In the genomic region with DNA sequence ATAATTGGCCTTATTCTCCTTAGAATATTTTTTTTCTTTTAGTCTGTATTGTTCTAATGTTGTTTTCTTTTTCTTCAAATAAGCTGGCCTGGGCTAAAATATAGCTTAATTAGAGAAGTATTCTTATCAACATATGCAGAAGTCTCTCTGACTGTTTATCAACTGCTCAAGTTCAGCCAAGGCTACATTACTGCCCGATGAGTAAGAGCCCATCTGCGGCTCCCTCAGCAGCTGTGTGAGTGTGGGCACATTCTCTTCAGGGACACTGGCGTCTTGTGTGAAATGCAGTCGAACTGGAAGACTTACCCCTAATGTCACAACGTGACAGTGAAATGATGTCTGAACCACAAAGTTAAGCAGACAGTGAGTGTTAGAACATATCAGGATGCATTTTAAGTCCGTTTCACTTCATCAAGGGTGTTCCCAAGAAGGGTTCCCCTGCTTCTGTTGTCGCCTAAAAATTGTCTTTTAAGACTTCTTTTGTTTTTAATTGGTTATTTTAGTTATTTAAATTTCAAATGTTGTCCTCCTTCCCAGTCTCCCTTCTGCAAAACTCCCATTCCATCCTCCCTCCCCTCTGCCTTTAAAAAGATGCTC, we compare ENCODE assay signal across 8 mouse cellular contexts.
A peak's percentile ranks its signal among the peaks of the same experiment; 100 is the strongest.
DNase-seq lines count a peak whose midpoint lies in the region; TF ChIP-seq lines count a peak whose summit lies in the region.

No protein-coding gene starts in this region.

- intact Hi-C loops in left cerebral cortex, postnatal 4 days (cut with DNase I), result no loop called here
- intact Hi-C loops in left cerebral cortex, adult 2 months (cut with DNase I), result no loop called here

- no peak overlapping the region for H3K27ac ChIP-seq in left cerebral cortex, adult 2 months

- peak; percentile 5 for DNase-seq in left cerebral cortex, adult 11 months (ENCODE audit: low spot score)
- DNase-seq in left cerebral cortex, postnatal 4 days, result no peak
- DNase-seq in brain, adult 2 months (ENCODE audit: low read depth, low spot score), result peak; percentile 78
- DNase-seq in left cerebral cortex, adult 2 months (ENCODE audit: extremely low spot score in 1 of 2, low spot score in 2 of 2), result peak; percentile 14 to 19
- peak; percentile 18 for DNase-seq in right cerebral cortex, postnatal 25 days
- no peak for DNase-seq in cerebellum, adult 18-20 months
- DNase-seq in thymus, adult 18-20 months, result no peak
- DNase-seq in B cell, adult 2 months, result no peak

- H3K4me3 ChIP-seq in left cerebral cortex, adult 2 months, result no peak overlapping the region

- TF ChIP-seq CTCF in left cerebral cortex, adult 2 months (IDR thresholded peaks at IDR 0.05), result no peak

Comparison
In these comparisons a context has a peak if more than half of its experiments do, and no peak if none do; other contexts are left out.
1. DNase-seq: peak in left cerebral cortex, adult 11 months (single experiment), brain, adult 2 months (single experiment), left cerebral cortex, adult 2 months (2 of 2) and right cerebral cortex, postnatal 25 days (single experiment); none in left cerebral cortex, postnatal 4 days (single experiment), cerebellum, adult 18-20 months (0 of 2), thymus, adult 18-20 months (0 of 2) and B cell, adult 2 months (0 of 2).